ENCODE assay signal across 11 mouse cellular contexts in genomic region chr7:44593051-44593450, GRCm38 (mm10). TPM values are rescaled to one million over a fixed set of nuclear protein-coding genes. Genes with fewer than 3 reads are reported as not detected.
A peak's percentile ranks its signal among the peaks of the same experiment; 100 is the strongest.
DNase-seq lines count a peak whose midpoint lies in the region; ATAC-seq and TF ChIP-seq lines count a peak whose summit lies in the region.
"Had no signal": no experiment of that assay in that cellular context is flagged by ENCODE, and none has a peak within 500 bp of the region (broad histone marks: within the 10 kb centered on the region; RNA-seq: fewer than 3 reads in every experiment).

No protein-coding gene starts in this region.

- peaks cover 17% of the 10 kb centered on the region for H3K27me3 ChIP-seq in forebrain, postnatal 0 days (ENCODE audit: insufficient read depth, low read length)
- peaks cover 5% of the 10 kb centered on the region for H3K27me3 ChIP-seq in midbrain, embryonic 16.5 days (ENCODE audit: control insufficient read depth, insufficient read depth, low read depth, low read length)
- H3K27me3 ChIP-seq in thymus, adult 2 months (ENCODE audit: control insufficient read depth, insufficient read depth, low read length): peaks cover 30% of the 10 kb centered on the region

- H3K4me2 ChIP-seq in forebrain, postnatal 0 days (ENCODE audit: low read depth): peak overlapping the region; percentile 97
- H3K4me2 ChIP-seq in midbrain, embryonic 16.5 days (ENCODE audit: low read length): peak overlapping the region; percentile 86

- H3K4me1 ChIP-seq in forebrain, postnatal 0 days (ENCODE audit: insufficient read depth): 0 out of 2 replicates have a peak, but pooled peaks cover 29% of the 10 kb centered on the region
- peaks cover 41% of the 10 kb centered on the region for H3K4me1 ChIP-seq in midbrain, embryonic 16.5 days (ENCODE audit: control insufficient read depth, insufficient read depth, low read length)
- peaks cover 12% of the 10 kb centered on the region for H3K4me1 ChIP-seq in thymus, adult 2 months (replicated peaks; ENCODE audit: control insufficient read depth, insufficient read depth, low read length)

- no peak for TF ChIP-seq POLR2A in thymus, adult 2 months (IDR thresholded peaks at IDR 0.05; ENCODE audit: control insufficient read depth, extremely low read depth, insufficient read depth, low read length, poor library complexity)

- intact Hi-C loops in left cerebral cortex, postnatal 25 days (cut with DNase I): no loop called here

- H3K9me3 ChIP-seq in forebrain, postnatal 0 days (ENCODE audit: low read length): no peaks in the 10 kb centered on the region
- no peaks in the 10 kb centered on the region for H3K9me3 ChIP-seq in midbrain, embryonic 16.5 days (replicated peaks; ENCODE audit: control insufficient read depth, low read length, poor library complexity, severe bottlenecking)
- H3K9me3 ChIP-seq: heart, embryonic 12.5 days; intestine, embryonic 15.5 days had no signal

- WGBS in forebrain, postnatal 0 days: under 1% methylated on average over 15 of the region's 15 CpGs
- 3% methylated on average over 15 of the region's 15 CpGs for WGBS in midbrain, embryonic 16.5 days
- 11% methylated on average over 15 of the region's 15 CpGs for WGBS in thymus, adult 2 months

- no peak for DNase-seq in layer of hippocampus, adult 2 months (ENCODE audit: low spot score in 2 of 2)
- no peak for DNase-seq in layer of hippocampus, postnatal 36 days
- peak; percentile 58 to 72 for DNase-seq in cerebellum, postnatal 14 days
- DNase-seq in forebrain, postnatal 0 days: no peak
- no peak for DNase-seq in kidney, adult 9 months
- no peak for DNase-seq in thymus, adult 2 months
- no peak for DNase-seq in left cerebral cortex, postnatal 25 days (ENCODE audit: low spot score in 2 of 2)

- peak overlapping the region; percentile 99 for H3K27ac ChIP-seq in layer of hippocampus, adult 2 months
- no peak overlapping the region for H3K27ac ChIP-seq in forebrain, postnatal 0 days (ENCODE audit: low read depth, low read length)
- no peak overlapping the region for H3K27ac ChIP-seq in midbrain, embryonic 16.5 days (ENCODE audit: low read length)
- H3K27ac ChIP-seq in thymus, adult 2 months (ENCODE audit: control insufficient read depth, insufficient read depth, low read length): no peak overlapping the region
- H3K27ac ChIP-seq: intestine, embryonic 15.5 days had no signal

- peak overlapping the region; percentile 78 for H3K4me3 ChIP-seq in layer of hippocampus, adult 2 months
- H3K4me3 ChIP-seq in forebrain, postnatal 0 days (ENCODE audit: low read depth, low read length): peak overlapping the region; percentile 47
- peak overlapping the region; percentile 64 for H3K4me3 ChIP-seq in midbrain, embryonic 16.5 days (ENCODE audit: low read depth, low read length)
- H3K4me3 ChIP-seq in thymus, adult 2 months (ENCODE audit: control insufficient read depth, insufficient read depth, low read length): no peak overlapping the region
- H3K4me3 ChIP-seq: heart, embryonic 12.5 days; intestine, embryonic 15.5 days had no signal

- 0 out of 2 replicates have a peak overlapping the region, but pooled peaks have one; percentile 87 for H3K9ac ChIP-seq in forebrain, postnatal 0 days
- H3K9ac ChIP-seq in midbrain, embryonic 16.5 days (ENCODE audit: low read depth, low read length): no peak overlapping the region; the same call in 1 of the 2 replicates
- H3K9ac ChIP-seq: heart, embryonic 12.5 days; intestine, embryonic 15.5 days had no signal

- no peak for TF ChIP-seq CTCF in layer of hippocampus, adult 2 months (conservative IDR thresholded peaks at IDR 0.05)
- TF ChIP-seq CTCF in forebrain, postnatal 0 days (IDR thresholded peaks at IDR 0.05; ENCODE audit: low read depth): no peak
- TF ChIP-seq CTCF in thymus, adult 2 months (IDR thresholded peaks at IDR 0.05; ENCODE audit: borderline replicate concordance, control insufficient read depth, extremely low read depth, insufficient read depth, low read length, poor library complexity): no peak

- 0 out of 2 replicates have a peak, but pooled peaks cover 3% of the 10 kb centered on the region for H3K36me3 ChIP-seq in forebrain, postnatal 0 days (ENCODE audit: insufficient read depth)
- peaks cover 3% of the 10 kb centered on the region; the same call in 1 of the 2 replicates for H3K36me3 ChIP-seq in midbrain, embryonic 16.5 days (ENCODE audit: control insufficient read depth, insufficient read depth, low read length)
- H3K36me3 ChIP-seq in thymus, adult 2 months (ENCODE audit: control insufficient read depth, insufficient read depth, low read length): no peaks in the 10 kb centered on the region
- H3K36me3 ChIP-seq: heart, embryonic 12.5 days; intestine, embryonic 15.5 days had no signal

- no peak for ATAC-seq in forebrain, postnatal 0 days
- no peak for ATAC-seq in midbrain, embryonic 16.5 days
- ATAC-seq: Patski had no signal

RNA-seq across cellular contexts. Expression of gene Kcnc3, which starts 2.6 kb away (rescaled TPM):
- total RNA-seq in layer of hippocampus, adult 2 months (2021): 100 to 1,000 TPM; 184 to 186 TPM
- total RNA-seq in layer of hippocampus, postnatal 36 days (2021): 100 to 1,000 TPM; 175 to 188 TPM
- 6.0 and 8.6 TPM in 2 replicates for total RNA-seq in forebrain, postnatal 0 days (2014; rRNA removed)
- polyA plus RNA-seq in forebrain, postnatal 0 days (2015; fragmentation: Nextera tagmentation; extraction: Ambion mirVana): 4.2 and 5.2 TPM in 2 replicates
- 5.5 and 6.4 TPM in 2 replicates for polyA plus RNA-seq in midbrain, embryonic 16.5 days (2015; fragmentation: Nextera tagmentation; extraction: Ambion mirVana)
- 0.82 and 1.0 TPM in 2 replicates for polyA plus RNA-seq in thymus, adult 2 months (2012; rRNA removed)
- total RNA-seq in left cerebral cortex, postnatal 25 days (2021): 10 to 100 TPM; 85.1 to 94.3 TPM

RNA-seq across cellular contexts. Expression of gene Napsa, which starts 20.9 kb away (rescaled TPM):
- not detected for total RNA-seq in layer of hippocampus, adult 2 months (2021)
- under 1 TPM in 1 of 2 experiments, not detected in 1; 0.25 TPM for total RNA-seq in layer of hippocampus, postnatal 36 days (2021)
- total RNA-seq in forebrain, postnatal 0 days (2014; rRNA removed): 0.08 and 0.24 TPM in 2 replicates
- polyA plus RNA-seq in forebrain, postnatal 0 days (2015; fragmentation: Nextera tagmentation; extraction: Ambion mirVana): 0.35 and 0.71 TPM in 2 replicates
- 0.77 and 1.9 TPM in 2 replicates for polyA plus RNA-seq in midbrain, embryonic 16.5 days (2015; fragmentation: Nextera tagmentation; extraction: Ambion mirVana)
- polyA plus RNA-seq in thymus, adult 2 months (2012; rRNA removed): 28.0 and 32.0 TPM in 2 replicates
- under 1 TPM in 1 of 2 experiments, not detected in 1; 0.21 TPM for total RNA-seq in left cerebral cortex, postnatal 25 days (2021)
- polyA plus RNA-seq: heart, embryonic 12.5 days had no signal

RNA-seq across cellular contexts. Expression of gene Nr1h2, which starts 39.3 kb away (rescaled TPM):
- 10 to 100 TPM; 58.2 to 66.7 TPM for total RNA-seq in layer of hippocampus, adult 2 months (2021)
- total RNA-seq in layer of hippocampus, postnatal 36 days (2021): 10 to 100 TPM; 58.7 to 62.1 TPM
- total RNA-seq in forebrain, postnatal 0 days (2014; rRNA removed): 44.1 and 45.9 TPM in 2 replicates
- 49.9 and 51.1 TPM in 2 replicates for polyA plus RNA-seq in forebrain, postnatal 0 days (2015; fragmentation: Nextera tagmentation; extraction: Ambion mirVana)
- polyA plus RNA-seq in midbrain, embryonic 16.5 days (2015; fragmentation: Nextera tagmentation; extraction: Ambion mirVana): 54.1 and 58.1 TPM in 2 replicates
- polyA plus RNA-seq in thymus, adult 2 months (2012; rRNA removed): 302 and 308 TPM in 2 replicates
- 10 to 100 TPM; 64.6 to 68.6 TPM for total RNA-seq in left cerebral cortex, postnatal 25 days (2021)

RNA-seq across cellular contexts. Expression of gene Pold1, which starts 44.4 kb away (rescaled TPM):
- total RNA-seq in layer of hippocampus, adult 2 months (2021): 10 to 100 TPM in 1 of 2 experiments, 1 to 10 TPM in 1; 9.0 to 10.5 TPM
- total RNA-seq in layer of hippocampus, postnatal 36 days (2021): 1 to 10 TPM; 6.2 to 8.7 TPM
- total RNA-seq in forebrain, postnatal 0 days (2014; rRNA removed): 14.1 and 16.2 TPM in 2 replicates
- 14.2 and 14.3 TPM in 2 replicates for polyA plus RNA-seq in forebrain, postnatal 0 days (2015; fragmentation: Nextera tagmentation; extraction: Ambion mirVana)
- 19.4 and 20.1 TPM in 2 replicates for polyA plus RNA-seq in midbrain, embryonic 16.5 days (2015; fragmentation: Nextera tagmentation; extraction: Ambion mirVana)
- 208 and 235 TPM in 2 replicates for polyA plus RNA-seq in thymus, adult 2 months (2012; rRNA removed)
- total RNA-seq in left cerebral cortex, postnatal 25 days (2021): 1 to 10 TPM; 5.7 to 6.0 TPM

Comparison
In these comparisons a context has a peak if more than half of its experiments do, and no peak if none do; other contexts are left out.
1. DNase-seq: peak in cerebellum, postnatal 14 days (2 of 2); none in layer of hippocampus, adult 2 months (0 of 2), layer of hippocampus, postnatal 36 days (0 of 2), forebrain, postnatal 0 days (single experiment), kidney, adult 9 months (single experiment), thymus, adult 2 months (single experiment) and left cerebral cortex, postnatal 25 days (0 of 2).